ENCODE assay signal across 10 mouse cellular contexts in genomic region chr1:141429675-141430074, GRCm38 (mm10).
DNase-seq lines count a peak whose midpoint lies in the region.
"Had no signal": no experiment of that assay in that cellular context is flagged by ENCODE, and none has a peak within 500 bp of the region (broad histone marks: within the 10 kb centered on the region; RNA-seq: fewer than 3 reads in every experiment).

No protein-coding gene starts in this region.

- peak; percentile 5 to 8 for DNase-seq in cerebellum, postnatal 10 days
- no peak for DNase-seq in cerebellum, postnatal 25 days
- peak; percentile 35 for DNase-seq in adrenal gland, adult 8-10 months
- DNase-seq in layer of hippocampus, adult 11-12 months (ENCODE audit: low spot score) = peak; percentile 44
- DNase-seq in left cerebral cortex, postnatal 14 days (ENCODE audit: low spot score in 2 of 2) = peak; percentile 58 to 75
- no peak for DNase-seq in spleen, postnatal 36 days (ENCODE audit: low spot score in 2 of 2)
- DNase-seq in kidney, postnatal 36 days = no peak
- no peak for DNase-seq in lung, postnatal 10 days
- DNase-seq: gastrocnemius, postnatal 25 days; liver had no signal

- intact Hi-C loops in left cerebral cortex, postnatal 14 days (cut with DNase I) = no loop called here

Comparison
In these comparisons a context has a peak if more than half of its experiments do, and no peak if none do; other contexts are left out.
1. DNase-seq: peak in cerebellum, postnatal 10 days (2 of 2), adrenal gland, adult 8-10 months (single experiment), layer of hippocampus, adult 11-12 months (single experiment) and left cerebral cortex, postnatal 14 days (2 of 2); none in cerebellum, postnatal 25 days (0 of 2), spleen, postnatal 36 days (0 of 2), kidney, postnatal 36 days (0 of 2) and lung, postnatal 10 days (single experiment).